Mouse (Mus musculus): ENCODE data around the gene Gm6482. TPM values are rescaled to one million over a fixed set of nuclear protein-coding genes. Genes with fewer than 3 reads are reported as not detected.
"Not testable (repeated sequence)": the region's sequence is repeated elsewhere in the genome, so short reads cannot be mapped to it uniquely, and the experiment has no call there.

Gm6482 gene
- total RNA-seq (2015) (not detected in 2 replicates), total RNA-seq (2017) (not detected in 2 replicates)

DNA sequence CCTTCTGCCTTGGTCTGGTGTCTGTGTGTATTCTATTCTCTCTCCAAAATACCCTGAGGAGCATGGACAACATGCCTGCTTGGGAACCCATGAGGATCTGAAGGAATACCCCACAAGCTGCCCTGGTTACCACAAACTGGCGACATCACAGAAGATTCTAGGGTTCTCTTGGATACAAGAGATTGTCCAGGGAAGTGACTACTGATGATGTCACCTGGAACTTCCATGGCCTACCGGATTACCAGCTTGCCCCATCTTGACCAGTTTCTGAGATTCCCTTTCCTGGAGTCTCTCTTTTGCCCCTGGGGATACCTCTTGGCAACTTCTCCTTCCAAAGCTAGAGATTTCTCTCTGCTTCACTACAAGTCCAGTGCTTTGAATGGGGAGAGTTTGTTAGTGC, at the start of gene Gm6482:
Gm6482 (minus strand) TSS at position 101 of the 400 bp plus-strand sequence.
- not testable (repeated sequence) for ATAC-seq (replicated peaks; ENCODE audit: poor library complexity)

DNA sequence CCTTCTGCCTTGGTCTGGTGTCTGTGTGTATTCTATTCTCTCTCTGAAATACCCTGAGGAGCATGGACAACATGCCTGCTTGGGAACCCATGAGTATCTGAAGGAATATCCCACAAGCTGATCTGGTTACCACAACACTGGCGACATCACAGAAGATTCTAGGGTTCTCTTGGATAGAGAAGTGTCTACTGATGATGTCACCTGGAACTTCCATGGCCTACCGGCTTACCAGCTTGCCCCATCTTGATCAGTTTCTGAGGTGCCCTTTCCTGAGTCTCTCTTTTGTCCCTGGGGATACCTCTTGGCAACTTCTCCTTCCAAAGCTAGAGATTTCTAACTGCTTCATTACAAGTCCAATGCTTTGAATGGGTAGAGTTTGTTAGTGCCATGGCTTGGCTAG, 45.3 kb upstream of the Gm6482 start, which contains the start of gene Gm7954:
Gm7954 (minus strand) TSS at position 101 of the 400 bp plus-strand sequence.
- ATAC-seq (replicated peaks; ENCODE audit: poor library complexity), result not testable (repeated sequence)

DNA sequence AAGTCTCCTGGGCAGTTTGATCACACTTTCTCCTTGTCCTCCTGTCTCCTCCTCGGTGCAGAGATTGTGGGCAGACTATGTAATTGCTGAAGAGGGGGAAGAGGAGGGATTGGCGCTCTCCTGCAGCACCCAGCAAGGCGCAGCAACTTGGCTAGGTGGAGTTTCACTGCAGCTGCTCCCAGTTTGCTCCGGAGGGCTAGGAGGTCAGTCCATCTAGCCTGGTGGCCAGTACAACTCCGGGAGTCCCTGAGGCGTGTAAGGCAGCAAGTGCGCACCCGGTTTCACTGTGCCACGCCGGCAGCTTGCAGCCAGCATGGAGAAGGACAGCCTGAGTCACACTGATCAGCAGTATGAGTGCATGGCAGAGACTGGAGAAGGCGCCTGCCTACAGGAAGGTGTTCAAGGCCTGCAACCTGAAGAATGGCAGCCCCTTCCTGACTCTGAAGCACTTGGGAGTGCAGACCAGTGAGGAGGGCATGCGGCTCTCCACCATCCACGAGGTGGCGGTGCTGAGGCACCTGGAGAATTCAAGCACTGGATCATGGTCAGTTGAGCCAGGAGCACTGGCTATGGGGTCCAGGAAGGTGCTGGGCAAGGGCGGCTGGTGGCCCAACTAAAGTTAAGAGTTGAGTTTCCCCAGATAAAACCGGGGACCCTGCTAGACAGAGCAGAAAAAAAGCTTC, 17.5 kb upstream of the Gm6482 start:
- not testable (repeated sequence) for ATAC-seq (replicated peaks; ENCODE audit: poor library complexity)

DNA sequence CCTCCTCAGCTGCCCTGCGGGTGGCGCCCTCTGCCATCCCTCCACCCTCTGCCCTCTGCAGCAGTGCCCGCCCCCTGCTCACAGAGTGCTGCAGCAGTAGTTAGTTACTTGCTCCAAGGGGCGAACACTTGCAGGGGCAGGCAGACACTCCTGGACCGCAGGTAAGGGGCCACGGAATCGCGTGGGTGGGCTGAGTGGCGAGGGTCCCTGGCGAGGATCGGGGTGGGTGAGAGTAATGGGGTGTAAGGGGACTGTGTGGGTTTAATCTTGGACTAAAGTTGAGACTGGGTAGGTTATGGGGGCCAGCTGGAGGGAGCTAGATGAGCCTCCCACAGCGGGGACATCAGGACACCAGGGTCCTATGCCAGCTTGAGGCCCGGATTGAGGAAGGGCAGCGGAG, 16.6 kb upstream of the Gm6482 start:
- ATAC-seq (replicated peaks; ENCODE audit: poor library complexity), result not testable (repeated sequence)

DNA sequence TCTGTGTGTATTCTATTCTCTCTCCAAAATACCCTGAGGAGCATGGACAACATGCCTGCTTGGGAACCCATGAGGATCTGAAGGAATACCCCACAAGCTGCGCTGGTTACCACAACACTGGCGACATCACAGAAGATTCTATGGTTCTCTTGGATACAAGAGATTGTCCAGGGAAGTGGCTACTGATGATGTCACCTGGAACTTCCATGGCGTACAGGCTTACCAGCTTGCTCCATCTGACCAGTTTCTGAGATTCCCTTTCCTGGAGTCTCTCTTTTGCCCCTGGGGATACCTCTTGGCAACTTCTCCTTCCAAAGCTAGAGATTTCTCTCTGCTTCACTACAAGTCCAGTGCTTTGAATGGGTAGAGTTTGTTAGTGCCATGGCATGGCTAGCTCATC, 21.8 kb downstream of the Gm6482 start, which contains the start of gene Gm7945:
Gm7945 (minus strand) TSS at position 101 of the 400 bp plus-strand sequence.
- ATAC-seq (replicated peaks; ENCODE audit: poor library complexity), result not testable (repeated sequence)

Other genes starting within 250 kb of the Gm6482 start
- gene Sftpd, start 223.1 kb downstream of the Gm6482 start, total RNA-seq (2015), result not detected in 2 replicates
- not detected in 2 replicates for gene Sftpd, start 223.1 kb downstream of the Gm6482 start, total RNA-seq (2017)
- not detected in 2 replicates for gene Gm2832, start 129.5 kb downstream of the Gm6482 start, total RNA-seq (2015)
- not detected in 2 replicates for gene Gm2832, start 129.5 kb downstream of the Gm6482 start, total RNA-seq (2017)
- gene Gm5798, start 59.7 kb downstream of the Gm6482 start, total RNA-seq (2015), result not detected in 2 replicates
- not detected in 2 replicates for gene Gm5798, start 59.7 kb downstream of the Gm6482 start, total RNA-seq (2017)
- gene Gm7945, start 21.9 kb downstream of the Gm6482 start, total RNA-seq (2015), result not detected in 2 replicates
- gene Gm7945, start 21.9 kb downstream of the Gm6482 start, total RNA-seq (2017), result not detected in 2 replicates
- not detected in 2 replicates for gene Gm7954, start 45.2 kb upstream of the Gm6482 start, total RNA-seq (2015)
- gene Gm7954, start 45.2 kb upstream of the Gm6482 start, total RNA-seq (2017), result not detected in 2 replicates
- gene Gm3486, start 81.2 kb upstream of the Gm6482 start, total RNA-seq (2015), result not detected in 2 replicates
- gene Gm3486, start 81.2 kb upstream of the Gm6482 start, total RNA-seq (2017), result not detected in 2 replicates
- gene Gm7970, start 147.3 kb upstream of the Gm6482 start, total RNA-seq (2015), result not detected in 2 replicates
- not detected in 2 replicates for gene Gm7970, start 147.3 kb upstream of the Gm6482 start, total RNA-seq (2017)
- gene 1700049E17Rik2, start 164.9 kb upstream of the Gm6482 start, total RNA-seq (2015), result not detected in 2 replicates
- gene 1700049E17Rik2, start 164.9 kb upstream of the Gm6482 start, total RNA-seq (2017), result not detected in 2 replicates
- gene Gm3072, start 216.3 kb upstream of the Gm6482 start, total RNA-seq (2015), result not detected in 2 replicates
- gene Gm3072, start 216.3 kb upstream of the Gm6482 start, total RNA-seq (2017), result not detected in 2 replicates
- not detected in 2 replicates for gene Gm3676, start 238.2 kb upstream of the Gm6482 start, total RNA-seq (2015)
- not detected in 2 replicates for gene Gm3676, start 238.2 kb upstream of the Gm6482 start, total RNA-seq (2017)

Data from megakaryocyte progenitor cell, adult 5-6 weeks (primary cell).